Mouse (Mus musculus) kidney, adult 2 months (tissue): ENCODE results near the gene Tor1aip1. TPM values are rescaled to one million over a fixed set of nuclear protein-coding genes. Genes with fewer than 3 reads are reported as not detected.
A peak's percentile ranks its signal among the peaks of the same experiment; 100 is the strongest.

ENCODE experiments used
- DNase-seq: peaks from one replicate; pipeline ENCODE4 v3.0.0; 2021
- H3K27ac ChIP-seq: fragments of 200-500 bp; 2 replicates; pipeline ENCODE4 v1.5.1; 2012; ENCODE audit warnings: low read depth, low read length, control low read depth, inconsistent platforms; ENCODE audit not compliant: insufficient read depth
- H3K27me3 ChIP-seq: fragments of 200-500 bp; replicated peaks from 2 replicates; pipeline ENCODE4 v1.6.1; 2012; ENCODE audit warnings: mild to moderate bottlenecking, moderate library complexity, low read length, inconsistent platforms; ENCODE audit not compliant: control insufficient read depth, insufficient read depth
- H3K36me3 ChIP-seq: fragments of 200-500 bp; 2 replicates; pipeline ENCODE4 v1.6.1; 2012; ENCODE audit warnings: mild to moderate bottlenecking, moderate library complexity, low read length, inconsistent platforms; ENCODE audit not compliant: control insufficient read depth, insufficient read depth
- H3K4me1 ChIP-seq: fragments of 200-500 bp; 2 replicates; pipeline ENCODE4 v1.6.1; 2011; ENCODE audit warnings: low read length; ENCODE audit not compliant: control insufficient read depth, insufficient read depth
- H3K4me3 ChIP-seq: fragments of 200-500 bp; 2 replicates; pipeline ENCODE4 v1.5.1; 2011; ENCODE audit warnings: mild to moderate bottlenecking, low read depth, low read length, control low read depth; ENCODE audit not compliant: insufficient read depth
- CTCF ChIP-seq: fragments of 200-500 bp; conservative IDR thresholded peaks from 2 replicates; pipeline ENCODE4 v1.5.1; 2011; ENCODE audit warnings: low read depth, mild to moderate bottlenecking, control low read depth, low read length, moderate library complexity, mixed read lengths; ENCODE audit not compliant: insufficient read depth, insufficient read length
- POLR2A ChIP-seq: fragments of 200-500 bp; IDR thresholded peaks from one replicate; pipeline ENCODE4 v1.6.1; 2011; ENCODE audit warnings: low read depth, low read length, control low read depth
- WGBS: fragments of 180-500 bp; shearing (Covaris S2); methylation state at CpG from one replicate; pipeline ENCODE4 v1.1.7; 2018; 5-methylcytosine and 5-hydroxymethylcytosine counted together
- polyA plus RNA-seq: library from polyadenylated mRNA; depleted of rRNA; stranded (reverse); fragments of >200 nt; gene quantifications from 2 replicates; pipeline ENCODE4 v1.2.3, GENCODE M21; 2012; rRNA removed

Gene Tor1aip1
- 32.5 and 35.3 TPM in 2 replicates for polyA plus RNA-seq

GRCm38 (mm10) chr1:156035930-156036737 lies at the start of gene Tor1aip1:
Gene Tor1aip1, minus strand, starts transcription at chr1:156036480.
- TF ChIP-seq POLR2A (peak; percentile 65), CTCF (peak; percentile 89)
- peak; percentile 99 for DNase-seq

GRCm38 (mm10) chr1:156085770-156086169 lies 49.5 kb upstream of the Tor1aip1 start:
- Histone ChIP-seq H3K27ac (no peak overlapping the region), H3K27me3 (no peaks in the 10 kb centered on the region), H3K36me3 (no peaks in the 10 kb centered on the region), H3K4me3 (no peak overlapping the region), H3K4me1 (peaks cover 4% of the 10 kb centered on the region)
- TF ChIP-seq CTCF, result peak; percentile 44
- TF ChIP-seq POLR2A, result no peak
- DNase-seq, result peak; percentile 57
- WGBS, result 56% methylated on average over 5 of the region's 5 CpGs

More at GRCm38 (mm10) chr1:156035930-156036737, at the start of gene Tor1aip1:
- H3K4me1 ChIP-seq, result peaks cover 6% of the 10 kb centered on the region; the same call in 1 of the 2 replicates
- no peaks in the 10 kb centered on the region for H3K27me3 ChIP-seq
- WGBS, result under 1% methylated on average over 59 of the region's 59 CpGs
- H3K36me3 ChIP-seq, result peaks cover 1% of the 10 kb centered on the region; the same call in 1 of the 2 replicates
- H3K27ac ChIP-seq, result peak within 1 kb of the TSS; percentile 99
- peak within 1 kb of the TSS; percentile 92 for H3K4me3 ChIP-seq

GRCm38 (mm10) chr1:156084603-156085002 lies 48.3 kb upstream of the Tor1aip1 start:
- Histone ChIP-seq H3K4me1 (no peaks in the 10 kb centered on the region), H3K36me3 (no peaks in the 10 kb centered on the region), H3K4me3 (no peak overlapping the region), H3K27me3 (no peaks in the 10 kb centered on the region), H3K27ac (no peak overlapping the region)
- TF ChIP-seq POLR2A (no peak), CTCF (no peak)
- DNase-seq, result no peak
- WGBS, result 79% methylated on average over 3 of the region's 3 CpGs

GRCm38 (mm10) chr1:156077655-156078054 lies 41.4 kb upstream of the Tor1aip1 start:
- Histone ChIP-seq H3K4me3 (no peak overlapping the region), H3K27ac (no peak overlapping the region), H3K27me3 (no peaks in the 10 kb centered on the region), H3K36me3 (no peaks in the 10 kb centered on the region), H3K4me1 (0 out of 2 replicates have a peak, but pooled peaks cover 3% of the 10 kb centered on the region)
- 55% methylated on average over 3 of the region's 3 CpGs for WGBS
- TF ChIP-seq POLR2A, result no peak
- TF ChIP-seq CTCF, result no peak
- no peak for DNase-seq

GRCm38 (mm10) chr1:156076474-156076873 lies 40.2 kb upstream of the Tor1aip1 start:
- H3K4me3 ChIP-seq, result no peak overlapping the region
- no peak overlapping the region for H3K27ac ChIP-seq
- no peaks in the 10 kb centered on the region for H3K27me3 ChIP-seq
- TF ChIP-seq CTCF (no peak), POLR2A (no peak)
- WGBS, result 64% methylated on average over 4 of the region's 4 CpGs
- no peak for DNase-seq
- 0 out of 2 replicates have a peak, but pooled peaks cover 3% of the 10 kb centered on the region for H3K4me1 ChIP-seq
- H3K36me3 ChIP-seq, result no peaks in the 10 kb centered on the region

GRCm38 (mm10) chr1:156074575-156074974 lies 38.3 kb upstream of the Tor1aip1 start:
- 41% methylated on average over 8 of the region's 8 CpGs for WGBS
- Histone ChIP-seq H3K4me1 (0 out of 2 replicates have a peak, but pooled peaks cover 3% of the 10 kb centered on the region), H3K4me3 (no peak overlapping the region), H3K27me3 (no peaks in the 10 kb centered on the region), H3K27ac (no peak overlapping the region), H3K36me3 (no peaks in the 10 kb centered on the region)
- TF ChIP-seq POLR2A, result no peak
- TF ChIP-seq CTCF, result no peak
- DNase-seq, result peak; percentile 52

- Histone ChIP-seq H3K4me3 (no peak overlapping the region), H3K4me1 (0 out of 2 replicates have a peak, but pooled peaks cover 3% of the 10 kb centered on the region), H3K36me3 (no peaks in the 10 kb centered on the region), H3K27ac (no peak overlapping the region), H3K27me3 (no peaks in the 10 kb centered on the region)
- no peak for TF ChIP-seq POLR2A
- TF ChIP-seq CTCF, result no peak
- DNase-seq, result no peak
- WGBS, result 71% methylated on average over 15 of the region's 15 CpGs
Measured at GRCm38 (mm10) chr1:156073169-156073821, 37.0 kb upstream of the Tor1aip1 start.
